Mouse (Mus musculus) spleen, adult 10 weeks (tissue): ENCODE data around the gene Myh15. TPM values are rescaled to one million over a fixed set of nuclear protein-coding genes. Genes with fewer than 3 reads are reported as not detected.

Experiments used
- polyA plus RNA-seq: library from polyadenylated mRNA; stranded (reverse); fragments of 350-450 nt; fragmentation: Illumina TruSeq; extraction: RNeasy Lipid Tissue Mini Kit (QIAGEN cat#74804); gene quantifications from one replicate; pipeline ENCODE4 v1.2.3, GENCODE M21; 2015; ENCODE audit warnings: low replicate concordance; ENCODE audit not compliant: insufficient read depth

Myh15 gene
- polyA plus RNA-seq: 0.07 TPM

DNA sequence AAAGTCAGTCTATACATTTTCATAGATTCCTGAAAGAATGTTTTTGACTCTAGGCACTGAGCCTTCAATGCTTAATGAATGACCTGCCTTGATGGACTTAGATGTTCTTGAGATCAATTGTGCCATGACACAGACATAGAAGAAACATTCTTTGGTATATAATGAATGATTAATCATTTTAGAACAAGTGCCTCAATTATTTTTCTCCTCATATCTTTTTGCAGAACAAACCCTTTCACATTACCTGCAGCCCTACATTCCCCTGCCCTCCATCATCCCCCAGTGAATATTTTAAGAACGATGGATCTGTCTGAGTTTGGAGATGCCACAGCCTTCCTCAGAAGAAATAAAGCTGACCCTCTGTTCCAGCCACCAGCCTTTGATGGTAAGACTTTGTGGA, at the start of gene Myh15:
TSS of gene Myh15 (plus strand) at position 301 of the 400 bp plus-strand sequence.

Other genes starting within 250 kb of the Myh15 start
- not detected for gene Retnlb, start 240.6 kb upstream of the Myh15 start, polyA plus RNA-seq
- gene Retnla, start 214.9 kb upstream of the Myh15 start, polyA plus RNA-seq: 5.8 TPM
- 44.8 TPM for gene Retnlg, start 184.9 kb upstream of the Myh15 start, polyA plus RNA-seq
- 26.6 TPM for gene Dzip3, start 63.3 kb upstream of the Myh15 start, polyA plus RNA-seq
- 13.4 TPM for gene Cip2a, start 63.3 kb upstream of the Myh15 start, polyA plus RNA-seq